Mouse (Mus musculus) embryonic facial prominence, embryonic 11.5 days (tissue): Measurements from ENCODE around the gene Zglp1. TPM values are rescaled to one million over a fixed set of nuclear protein-coding genes. Genes with fewer than 3 reads are reported as not detected.

ENCODE experiments used
- ATAC-seq: fragments of 200-750 bp; cut with Nextera tagmentation; replicated peaks from 2 replicates; pipeline ENCODE4 v1.8.0; 2017; ENCODE audit warnings: low read depth; ENCODE audit not compliant: insufficient number of reproducible peaks, low FRiP score, low TSS enrichment
- DNase-seq: peaks from one replicate; pipeline ENCODE4 v3.0.0-alpha.2; 2015; ENCODE audit warnings: low spot score
- H3K27ac ChIP-seq: fragments of 300-500 bp; sonication (generic); replicated peaks from 2 replicates; pipeline ENCODE4 v1.5.1; 2014; ENCODE audit warnings: mild to moderate bottlenecking, low read depth, low read length, control low read depth
- H3K27me3 ChIP-seq: fragments of 300-500 bp; sonication (generic); 2 replicates; pipeline ENCODE4 v1.6.1; 2014; ENCODE audit warnings: mild to moderate bottlenecking, low read length, moderate library complexity, mixed read lengths; ENCODE audit not compliant: control insufficient read depth, insufficient read depth
- H3K36me3 ChIP-seq: fragments of 300-500 bp; sonication (generic); replicated peaks from 2 replicates; pipeline ENCODE4 v1.6.1; 2014; ENCODE audit warnings: low read depth, mild to moderate bottlenecking, low read length, moderate library complexity, mixed read lengths; ENCODE audit not compliant: control insufficient read depth, insufficient read depth
- H3K4me1 ChIP-seq: fragments of 300-500 bp; sonication (generic); 2 replicates; pipeline ENCODE4 v1.6.1; 2014; ENCODE audit warnings: low read length, mixed read lengths; ENCODE audit not compliant: control insufficient read depth, insufficient read depth
- H3K4me2 ChIP-seq: fragments of 300-500 bp; sonication (generic); 2 replicates; pipeline ENCODE4 v1.6.1; 2014; ENCODE audit warnings: low read depth, mild to moderate bottlenecking, control low read depth, low read length, moderate library complexity
- H3K4me3 ChIP-seq: fragments of 300-500 bp; sonication (generic); 2 replicates; pipeline ENCODE4 v1.5.1; 2014; ENCODE audit warnings: low read depth, low read length, control low read depth
- H3K9ac ChIP-seq: fragments of 300-500 bp; sonication (generic); replicated peaks from 2 replicates; pipeline ENCODE4 v1.6.1; 2014; ENCODE audit warnings: mild to moderate bottlenecking, control low read depth, low read length
- H3K9me3 ChIP-seq: fragments of 300-500 bp; sonication (generic); replicated peaks from 2 replicates; pipeline ENCODE4 v1.6.1; 2016; ENCODE audit warnings: mild to moderate bottlenecking, low read length, inconsistent platforms, mixed read lengths; ENCODE audit not compliant: control insufficient read depth
- WGBS: fragments of 180-500 bp; shearing (Covaris S2); extraction: QIAGEN DNeasy Blood & Tissue Kit; methylation state at CpG from one replicate; pipeline ENCODE4 v1.1.7; 2014; 5-methylcytosine and 5-hydroxymethylcytosine counted together
- polyA plus RNA-seq: library from polyadenylated mRNA; unstranded; fragments of >200 nt; fragmentation: Nextera tagmentation; extraction: Ambion mirVana; gene quantifications from 2 replicates; pipeline ENCODE4 v1.2.1, GENCODE M21; 2014

The Zglp1 gene
- polyA plus RNA-seq, 1 experiment from 2014 or later, result 0.80 TPM

- Histone ChIP-seq H3K4me2 (no peak overlapping the region), H3K36me3 (no peaks in the 10 kb centered on the region), H3K27me3 (no peaks in the 10 kb centered on the region), H3K4me3 (no peak overlapping the region), H3K9ac (peak overlapping the region; percentile 19; the same call in 1 of the 2 replicates), H3K4me1 (no peaks in the 10 kb centered on the region), H3K27ac (no peak overlapping the region), H3K9me3 (no peaks in the 10 kb centered on the region)
- DNase-seq, result no peak
- WGBS, result 47% methylated on average over 15 of the region's 15 CpGs
- no peak for ATAC-seq
These were observed 33.7 kb upstream of the Zglp1 start for GRCm38 (mm10) chr9:21100447-21101161.

- no peak for ATAC-seq
These were observed 30.9 kb upstream of the Zglp1 start for GRCm38 (mm10) chr9:21097793-21098192.

GRCm38 (mm10) chr9:21095958-21096357, 29.1 kb upstream of the Zglp1 start:
- no peak for DNase-seq
- no peak overlapping the region for H3K27ac ChIP-seq
- WGBS, result 87% methylated on average over 4 of the region's 4 CpGs
- no peaks in the 10 kb centered on the region for H3K9me3 ChIP-seq
- H3K36me3 ChIP-seq, result no peaks in the 10 kb centered on the region; the same call in 1 of the 2 replicates
- no peaks in the 10 kb centered on the region for H3K4me1 ChIP-seq
- H3K9ac ChIP-seq, result no peak overlapping the region
- no peak overlapping the region for H3K4me2 ChIP-seq
- no peak overlapping the region for H3K4me3 ChIP-seq
- ATAC-seq, result no peak
- no peaks in the 10 kb centered on the region for H3K27me3 ChIP-seq

More at GRCm38 (mm10) chr9:21097793-21098192, 30.9 kb upstream of the Zglp1 start:
- 84% methylated on average over 8 of the region's 8 CpGs for WGBS
- no peaks in the 10 kb centered on the region for H3K27me3 ChIP-seq
- no peak overlapping the region for H3K4me2 ChIP-seq
- no peak overlapping the region for H3K27ac ChIP-seq
- H3K4me1 ChIP-seq, result no peaks in the 10 kb centered on the region
- H3K4me3 ChIP-seq, result no peak overlapping the region
- H3K9me3 ChIP-seq, result no peaks in the 10 kb centered on the region
- no peak for DNase-seq
- no peak overlapping the region for H3K9ac ChIP-seq
- H3K36me3 ChIP-seq, result no peaks in the 10 kb centered on the region; the same call in 1 of the 2 replicates

DNA sequence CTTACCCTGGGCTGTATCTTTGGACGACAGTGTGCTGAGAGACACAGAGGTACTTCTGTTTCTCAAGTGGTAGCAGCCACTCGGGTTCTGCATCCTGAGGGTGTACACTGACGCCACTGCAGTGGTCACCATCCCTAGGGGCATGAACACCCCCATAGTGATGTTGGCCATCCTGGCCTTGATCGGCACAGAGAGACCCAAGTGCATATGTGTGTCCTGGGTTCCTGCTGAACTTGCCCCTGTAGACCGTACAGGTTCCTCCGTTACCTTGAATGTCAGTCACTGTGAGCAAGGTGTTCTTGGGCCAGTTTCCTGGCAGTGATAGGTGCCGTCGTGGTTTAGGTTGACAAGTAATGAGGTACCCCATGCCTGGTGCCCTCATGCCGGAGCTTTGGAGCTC, 26.5 kb upstream of the Zglp1 start:
- Histone ChIP-seq H3K4me3 (no peak overlapping the region), H3K27ac (no peak overlapping the region), H3K9me3 (no peaks in the 10 kb centered on the region), H3K36me3 (peaks cover 7% of the 10 kb centered on the region), H3K9ac (no peak overlapping the region), H3K4me2 (no peak overlapping the region), H3K4me1 (no peaks in the 10 kb centered on the region; the same call in 1 of the 2 replicates), H3K27me3 (no peaks in the 10 kb centered on the region)
- 92% methylated on average over 9 of the region's 9 CpGs for WGBS
- ATAC-seq, result no peak
- no peak for DNase-seq

- H3K9me3 ChIP-seq, result no peaks in the 10 kb centered on the region
- H3K9ac ChIP-seq, result peak within 1 kb of the TSS; percentile 74
- H3K27ac ChIP-seq, result peak within 1 kb of the TSS; percentile 68
- H3K4me1 ChIP-seq, result no peaks in the 10 kb centered on the region; the same call in 1 of the 2 replicates
- DNase-seq (peak; percentile 99), ATAC-seq (peak; percentile 99)
- under 1% methylated on average over 53 of the region's 54 CpGs for WGBS
- H3K4me2 ChIP-seq, result peak within 1 kb of the TSS; percentile 66
- peak within 1 kb of the TSS; percentile 60 for H3K4me3 ChIP-seq
- peaks cover 12% of the 10 kb centered on the region for H3K36me3 ChIP-seq
- H3K27me3 ChIP-seq, result no peaks in the 10 kb centered on the region
These were observed 24.9 kb upstream of the Zglp1 start, which contains the start of the genes Gm38431 and Raver1 for GRCm38 (mm10) chr9:21091707-21092320. Gene Gm38431 (minus strand): TSS chr9:21091997. Gene Raver1 (minus strand): TSS chr9:21092008.

DNA sequence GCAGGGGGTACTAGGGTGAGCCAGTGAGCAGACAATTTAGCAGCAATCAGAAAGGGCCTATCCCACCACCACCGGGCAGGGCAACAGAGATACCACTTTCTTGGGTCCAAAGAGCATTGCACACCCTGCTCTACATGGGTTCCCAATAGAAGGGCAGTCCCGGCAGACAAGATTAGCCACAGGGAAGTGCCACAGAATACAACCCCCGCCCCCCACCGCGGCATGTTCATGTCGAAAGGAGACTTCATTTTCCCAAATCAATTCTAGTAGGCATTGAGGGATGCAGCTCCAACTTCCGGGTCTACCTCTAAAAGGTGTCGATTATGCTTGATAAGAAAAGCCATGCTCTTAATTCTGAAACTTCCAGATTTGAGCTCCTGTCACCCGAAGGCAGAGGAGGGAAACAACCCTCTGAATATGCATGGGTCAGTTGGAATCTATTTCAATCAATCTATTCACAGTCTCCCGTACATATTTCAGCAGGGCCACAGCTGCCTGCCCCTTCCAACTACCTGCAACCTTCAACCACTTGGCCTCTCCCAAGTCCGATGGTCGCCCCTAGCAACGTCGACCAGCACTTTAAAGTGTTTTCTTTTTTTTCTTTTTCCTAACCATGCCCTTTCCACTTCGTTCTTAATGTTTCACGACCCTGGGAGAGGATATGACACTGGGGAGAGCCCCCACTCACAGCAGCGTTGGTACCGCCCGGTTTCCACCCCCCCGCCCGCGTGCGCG, 24.2 kb upstream of the Zglp1 start:
- peak overlapping the region; percentile 66 for H3K4me2 ChIP-seq
- H3K4me3 ChIP-seq, result peak overlapping the region; percentile 60
- H3K4me1 ChIP-seq, result no peaks in the 10 kb centered on the region; the same call in 1 of the 2 replicates
- no peaks in the 10 kb centered on the region for H3K9me3 ChIP-seq
- H3K27ac ChIP-seq, result peak overlapping the region; percentile 68
- H3K27me3 ChIP-seq, result no peaks in the 10 kb centered on the region
- ATAC-seq, result peak; percentile 31
- DNase-seq, result no peak
- peak overlapping the region; percentile 74 for H3K9ac ChIP-seq
- H3K36me3 ChIP-seq, result peaks cover 16% of the 10 kb centered on the region
- WGBS, result 3% methylated on average over 24 of the region's 24 CpGs

DNA sequence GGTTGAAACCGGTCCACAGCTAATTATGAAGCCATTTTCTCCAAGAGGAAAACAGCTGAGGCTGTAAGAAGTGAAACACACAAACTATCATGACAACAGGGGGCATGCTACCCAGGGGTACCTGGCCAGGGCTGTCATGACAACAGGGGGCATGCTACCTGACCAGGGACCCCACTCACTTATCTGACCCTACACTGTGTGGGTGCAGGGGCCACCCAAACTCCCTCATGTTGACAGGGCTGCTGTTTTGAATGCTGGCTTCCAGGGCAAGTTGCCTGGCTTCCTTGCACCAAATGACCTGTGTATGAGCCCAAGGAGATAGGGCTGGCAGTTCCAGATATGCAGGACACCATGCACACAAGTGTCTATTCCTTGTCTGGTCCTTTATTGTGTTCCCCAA, 23.6 kb upstream of the Zglp1 start:
- no peak for ATAC-seq

More for the DNA sequence above, 23.6 kb upstream of the Zglp1 start:
- H3K36me3 ChIP-seq, result peaks cover 18% of the 10 kb centered on the region
- no peak for DNase-seq
- peak overlapping the region; percentile 60 for H3K4me3 ChIP-seq
- peak overlapping the region; percentile 74; the same call in 1 of the 2 replicates for H3K9ac ChIP-seq
- H3K9me3 ChIP-seq, result no peaks in the 10 kb centered on the region
- H3K27ac ChIP-seq, result no peak overlapping the region
- 96% methylated on average over 1 of the region's 1 CpGs for WGBS
- no peaks in the 10 kb centered on the region; the same call in 1 of the 2 replicates for H3K4me1 ChIP-seq
- peak overlapping the region; percentile 66 for H3K4me2 ChIP-seq
- no peaks in the 10 kb centered on the region for H3K27me3 ChIP-seq
